Mouse (Mus musculus): ENCODE measurements around the gene Cygb. TPM values are rescaled to one million over a fixed set of nuclear protein-coding genes. Genes with fewer than 3 reads are reported as not detected.

Gene Cygb
- polyA plus RNA-seq, 2 experiments: 0.44 to 0.64 TPM

DNA sequence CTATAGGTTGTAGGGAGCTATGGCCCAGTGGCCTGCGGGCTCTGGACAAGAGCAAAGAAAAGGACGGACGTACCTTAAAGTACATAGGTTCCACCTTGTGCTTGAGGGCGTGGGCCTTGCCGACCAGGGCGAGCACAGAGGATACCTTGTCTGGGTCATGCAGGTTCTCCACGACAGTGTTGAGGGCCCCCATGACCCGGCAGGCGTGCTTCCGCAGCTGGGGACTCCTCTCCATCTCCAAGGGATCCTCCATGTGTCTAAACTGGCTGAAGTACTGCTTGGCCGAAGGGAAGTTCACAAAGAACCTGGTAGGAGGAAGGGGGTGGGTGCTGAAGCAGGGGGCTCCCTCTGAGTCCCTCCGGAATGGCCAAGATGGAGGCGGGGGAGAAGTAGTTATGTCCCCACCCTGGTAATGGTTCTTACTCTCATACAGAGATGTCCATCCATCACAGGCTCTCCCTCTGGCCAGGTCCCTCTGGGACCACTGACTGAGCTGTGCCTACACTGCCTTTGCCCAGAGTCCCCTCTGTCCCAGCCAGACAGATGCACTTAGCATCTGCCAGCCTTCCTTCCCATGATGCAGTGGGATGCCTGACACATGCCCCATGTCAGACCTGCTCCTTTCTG lies 4.3 kb downstream of the Cygb start:
- Histone ChIP-seq H3K27ac (no peak overlapping the region), H3K9ac (replicated peaks) (no peak overlapping the region), H3K4me3 (ENCODE audit: insufficient read depth in 1 of 2, low read depth in 2 of 2, low read length in 2 of 2) (no peak overlapping the region), H3K27me3 (ENCODE audit: control insufficient read depth, insufficient read depth, low read length) (peaks cover 32% of the 10 kb centered on the region), H3K4me1 (replicated peaks; ENCODE audit: control insufficient read depth in 2 of 2, insufficient read depth in 2 of 2, low read length in 1 of 2) (peaks cover 2 to 10% of the 10 kb centered on the region in 2 experiments; a peak in 3 of 4 replicates), H3K36me3 (replicated peaks; ENCODE audit: control insufficient read depth, insufficient read depth, low read depth) (no peaks in the 10 kb centered on the region), H3K9me3 (ENCODE audit: control insufficient read depth, low read length) (no peaks in the 10 kb centered on the region), H3K4me2 (ENCODE audit: low read depth) (no peak overlapping the region)
- DNase-seq (ENCODE audit: low read depth in 3 of 3, low spot score in 3 of 3) (no peak), ATAC-seq (ENCODE audit: insufficient read depth) (no peak)
- WGBS (ENCODE audit: insufficient replicate concordance): 83% methylated on average over 13 of the region's 13 CpGs
- TF ChIP-seq CTCF (IDR thresholded peaks at IDR 0.05; ENCODE audit: low read depth) (no peak), EP300 (IDR thresholded peaks at IDR 0.05; ENCODE audit: low read depth) (no peak)

GRCm38 (mm10) chr11:116648976-116649375 lies 5.1 kb downstream of the Cygb start:
- Histone ChIP-seq H3K4me1 (replicated peaks; ENCODE audit: control insufficient read depth in 2 of 2, insufficient read depth in 2 of 2, low read length in 1 of 2) (peaks cover 2 to 10% of the 10 kb centered on the region in 2 experiments; a peak in 3 of 4 replicates), H3K27me3 (ENCODE audit: control insufficient read depth, insufficient read depth, low read length) (peaks cover 23% of the 10 kb centered on the region), H3K4me3 (ENCODE audit: insufficient read depth in 1 of 2, low read depth in 2 of 2, low read length in 2 of 2) (no peak overlapping the region), H3K9ac (replicated peaks) (no peak overlapping the region), H3K9me3 (ENCODE audit: control insufficient read depth, low read length) (no peaks in the 10 kb centered on the region), H3K27ac (no peak overlapping the region), H3K36me3 (replicated peaks; ENCODE audit: control insufficient read depth, insufficient read depth, low read depth) (no peaks in the 10 kb centered on the region), H3K4me2 (ENCODE audit: low read depth) (no peak overlapping the region)
- TF ChIP-seq CTCF (IDR thresholded peaks at IDR 0.05; ENCODE audit: low read depth): no peak
- no peak for TF ChIP-seq EP300 (IDR thresholded peaks at IDR 0.05; ENCODE audit: low read depth)
- ATAC-seq (ENCODE audit: insufficient read depth): no peak
- WGBS (ENCODE audit: insufficient replicate concordance): 66% methylated on average over 10 of the region's 10 CpGs
- no peak for DNase-seq (ENCODE audit: low read depth in 3 of 3, low spot score in 3 of 3)

- 63% methylated on average over 18 of the region's 18 CpGs for WGBS (ENCODE audit: insufficient replicate concordance)
- Histone ChIP-seq H3K9ac (replicated peaks) (no peak overlapping the region), H3K36me3 (replicated peaks; ENCODE audit: control insufficient read depth, insufficient read depth, low read depth) (no peaks in the 10 kb centered on the region), H3K4me2 (ENCODE audit: low read depth) (no peak overlapping the region), H3K4me1 (replicated peaks; ENCODE audit: control insufficient read depth in 2 of 2, insufficient read depth in 2 of 2, low read length in 1 of 2) (peaks cover 2 to 10% of the 10 kb centered on the region in 2 experiments; a peak in 3 of 4 replicates), H3K4me3 (ENCODE audit: insufficient read depth in 1 of 2, low read depth in 2 of 2, low read length in 2 of 2) (no peak overlapping the region), H3K9me3 (ENCODE audit: control insufficient read depth, low read length) (no peaks in the 10 kb centered on the region), H3K27me3 (ENCODE audit: control insufficient read depth, insufficient read depth, low read length) (peaks cover 17% of the 10 kb centered on the region), H3K27ac (no peak overlapping the region)
- DNase-seq (ENCODE audit: low read depth in 3 of 3, low spot score in 3 of 3): no peak
- ATAC-seq (ENCODE audit: insufficient read depth): no peak
- TF ChIP-seq CTCF (IDR thresholded peaks at IDR 0.05; ENCODE audit: low read depth) (no peak), EP300 (IDR thresholded peaks at IDR 0.05; ENCODE audit: low read depth) (no peak)
These were observed 5.7 kb downstream of the Cygb start for GRCm38 (mm10) chr11:116648213-116648921.

DNA sequence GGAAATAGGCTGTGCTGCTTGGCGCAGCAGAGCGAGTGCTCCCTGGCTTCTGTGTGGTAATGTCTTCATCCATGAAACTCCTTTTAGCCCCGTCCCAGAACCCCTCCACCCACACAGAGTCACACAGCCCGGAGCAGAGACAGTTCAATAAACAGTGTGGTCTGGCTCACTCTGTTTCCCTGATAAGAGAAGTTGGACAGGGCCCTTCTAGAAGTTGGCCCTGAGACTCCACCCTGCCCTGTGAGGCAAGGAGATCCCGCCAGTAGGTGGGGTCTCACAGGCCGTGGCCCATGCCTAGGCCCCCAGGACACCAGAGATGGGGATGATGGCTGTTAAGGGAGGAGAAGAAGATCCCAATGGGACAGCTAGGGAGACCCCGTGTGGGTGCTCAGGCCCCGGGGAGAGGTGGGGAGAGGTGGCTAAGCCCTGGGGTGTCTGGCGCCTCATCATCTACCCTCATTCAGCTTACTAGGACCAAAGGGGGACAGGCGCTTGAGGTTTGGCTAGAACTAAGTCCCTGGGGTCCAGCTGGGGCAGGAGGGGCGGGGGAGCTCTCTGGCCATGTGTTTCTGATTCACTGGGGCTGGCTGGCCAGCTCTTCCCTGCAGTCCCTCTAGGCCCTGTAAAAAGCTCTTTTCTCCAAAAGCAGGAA lies 6.6 kb downstream of the Cygb start:
- ATAC-seq (ENCODE audit: insufficient read depth) (peak; percentile 82), DNase-seq (ENCODE audit: low read depth in 3 of 3, low spot score in 3 of 3) (no peak)
- no peaks in the 10 kb centered on the region for H3K36me3 ChIP-seq (replicated peaks; ENCODE audit: control insufficient read depth, insufficient read depth, low read depth)
- no peak overlapping the region for H3K4me3 ChIP-seq (ENCODE audit: insufficient read depth in 1 of 2, low read depth in 2 of 2, low read length in 2 of 2)
- WGBS (ENCODE audit: insufficient replicate concordance): 29% methylated on average over 11 of the region's 11 CpGs
- H3K27ac ChIP-seq: no peak overlapping the region
- no peaks in the 10 kb centered on the region for H3K9me3 ChIP-seq (ENCODE audit: control insufficient read depth, low read length)
- H3K9ac ChIP-seq (replicated peaks): 0 out of 2 replicates have a peak overlapping the region, but pooled peaks have one; percentile 5
- TF ChIP-seq CTCF (IDR thresholded peaks at IDR 0.05; ENCODE audit: low read depth) (peak; percentile 39; the same call in 1 of the 2 replicates), EP300 (IDR thresholded peaks at IDR 0.05; ENCODE audit: low read depth) (no peak)
- peaks cover 8% of the 10 kb centered on the region for H3K27me3 ChIP-seq (ENCODE audit: control insufficient read depth, insufficient read depth, low read length)
- peak overlapping the region; percentile 11; the same call in 1 of the 2 replicates for H3K4me2 ChIP-seq (ENCODE audit: low read depth)
- H3K4me1 ChIP-seq (replicated peaks; ENCODE audit: control insufficient read depth in 2 of 2, insufficient read depth in 2 of 2, low read length in 1 of 2): peaks cover 2 to 10% of the 10 kb centered on the region in 2 experiments; a peak in 3 of 4 replicates

DNA sequence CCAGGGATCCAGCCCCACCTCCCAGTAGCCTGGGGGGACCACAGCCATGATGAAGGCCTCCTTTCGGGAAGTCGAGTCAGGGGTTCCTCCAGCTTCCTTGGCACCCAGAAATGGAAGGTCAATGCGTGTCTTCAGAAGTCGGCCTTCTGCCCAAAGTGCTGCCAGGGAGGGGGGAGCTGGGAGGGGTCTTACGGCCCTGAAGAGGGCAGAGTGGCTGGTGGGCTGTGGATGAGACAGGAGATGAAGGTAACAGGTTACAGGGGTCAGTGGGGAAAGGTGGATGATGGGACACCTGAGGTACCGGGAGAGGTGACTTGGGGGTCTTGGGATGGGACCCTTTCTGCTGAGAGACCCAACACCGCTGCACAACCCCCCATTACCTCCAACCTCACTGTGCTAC lies 7.3 kb downstream of the Cygb start:
- H3K27ac ChIP-seq: no peak overlapping the region
- H3K9ac ChIP-seq (replicated peaks): no peak overlapping the region
- peaks cover 3% of the 10 kb centered on the region; the same call in 1 of the 2 replicates for H3K27me3 ChIP-seq (ENCODE audit: control insufficient read depth, insufficient read depth, low read length)
- H3K4me2 ChIP-seq (ENCODE audit: low read depth): no peak overlapping the region
- peaks cover 2 to 10% of the 10 kb centered on the region in 2 experiments; a peak in 3 of 4 replicates for H3K4me1 ChIP-seq (replicated peaks; ENCODE audit: control insufficient read depth in 2 of 2, insufficient read depth in 2 of 2, low read length in 1 of 2)
- no peak overlapping the region for H3K4me3 ChIP-seq (ENCODE audit: insufficient read depth in 1 of 2, low read depth in 2 of 2, low read length in 2 of 2)
- ATAC-seq (ENCODE audit: insufficient read depth) (no peak), DNase-seq (ENCODE audit: low read depth in 3 of 3, low spot score in 3 of 3) (no peak)
- no peaks in the 10 kb centered on the region for H3K9me3 ChIP-seq (ENCODE audit: control insufficient read depth, low read length)
- TF ChIP-seq EP300 (IDR thresholded peaks at IDR 0.05; ENCODE audit: low read depth): no peak
- no peak for TF ChIP-seq CTCF (IDR thresholded peaks at IDR 0.05; ENCODE audit: low read depth)
- H3K36me3 ChIP-seq (replicated peaks; ENCODE audit: control insufficient read depth, insufficient read depth, low read depth): no peaks in the 10 kb centered on the region
- WGBS (ENCODE audit: insufficient replicate concordance): 83% methylated on average over 7 of the region's 7 CpGs

Data from liver, embryonic 14.5 days (tissue).